Mouse (Mus musculus): ENCODE measurements around the gene Stat2.

DNA sequence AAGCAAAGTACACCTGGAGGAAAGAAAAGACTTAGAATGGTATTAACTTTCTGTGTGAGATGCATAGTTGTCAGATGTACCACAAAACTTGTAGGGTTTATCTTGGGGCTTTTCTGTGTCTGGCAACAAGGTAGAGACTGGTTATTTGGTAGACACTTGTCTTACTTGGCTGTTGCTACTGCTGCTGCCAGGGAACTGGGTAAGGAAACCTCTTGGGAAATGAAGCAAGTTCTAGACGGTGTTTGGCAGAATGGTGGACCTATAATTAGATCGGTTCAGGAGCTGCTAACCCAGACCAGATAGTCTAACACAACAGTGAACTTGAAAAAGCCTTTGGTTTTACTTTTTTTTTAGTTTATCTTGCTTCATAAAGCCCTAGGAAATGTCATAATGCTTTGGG lies 68.6 kb downstream of the Stat2 start:
- TF ChIP-seq EP300 (IDR thresholded peaks at IDR 0.05; ENCODE audit: low read depth) (no peak), CTCF (IDR thresholded peaks at IDR 0.05; ENCODE audit: low read depth) (no peak)

Measured in liver, postnatal 0 days (tissue).